Mouse (Mus musculus): ENCODE data around the gene Ubtf.
A peak's percentile ranks its signal among the peaks of the same experiment; 100 is the strongest.

The Ubtf gene

DNA sequence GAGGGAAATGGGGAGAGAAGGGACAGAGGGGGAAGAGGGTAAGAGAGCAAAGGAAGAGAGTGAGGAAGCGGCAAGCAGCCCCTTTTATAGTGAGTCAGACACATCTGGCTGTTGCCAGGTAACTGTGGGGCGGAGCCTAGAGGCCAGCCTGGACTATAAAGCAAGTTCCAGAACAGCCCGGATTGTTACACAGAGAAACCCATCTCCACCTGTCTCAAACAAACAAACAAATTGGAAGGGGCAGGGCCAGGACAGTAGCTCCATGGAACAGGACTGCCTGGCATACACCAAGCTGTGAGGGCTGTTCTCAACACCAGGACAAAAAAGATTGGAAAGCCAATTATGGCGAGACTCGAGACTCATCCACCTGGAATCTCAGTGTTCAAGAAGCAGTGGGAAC lies 27.4 kb upstream of the Ubtf start:
- DNase-seq (ENCODE audit: low read depth, low spot score), result peak; percentile 87

DNA sequence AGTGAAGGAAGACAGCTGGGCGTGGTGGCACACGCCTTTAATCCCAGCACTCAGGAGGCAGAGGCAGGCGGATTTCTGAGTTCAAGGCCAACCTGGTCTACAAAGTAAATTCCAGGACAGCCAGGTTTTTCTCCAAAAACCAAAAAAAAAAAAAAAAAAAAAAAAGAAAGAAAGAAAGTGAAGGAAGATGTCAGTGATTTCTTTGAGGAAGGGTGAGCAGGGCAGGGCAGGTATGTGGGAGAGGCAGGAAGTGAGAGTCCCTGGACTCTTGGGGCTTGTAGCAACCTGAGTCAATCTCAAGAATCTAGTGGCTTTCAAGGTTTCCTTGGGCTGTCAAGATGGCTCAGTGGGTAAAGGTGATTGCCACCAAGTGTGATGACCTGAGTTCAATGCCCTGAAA lies 24.9 kb upstream of the Ubtf start:
- DNase-seq (ENCODE audit: low read depth, low spot score), result peak; percentile 55

DNA sequence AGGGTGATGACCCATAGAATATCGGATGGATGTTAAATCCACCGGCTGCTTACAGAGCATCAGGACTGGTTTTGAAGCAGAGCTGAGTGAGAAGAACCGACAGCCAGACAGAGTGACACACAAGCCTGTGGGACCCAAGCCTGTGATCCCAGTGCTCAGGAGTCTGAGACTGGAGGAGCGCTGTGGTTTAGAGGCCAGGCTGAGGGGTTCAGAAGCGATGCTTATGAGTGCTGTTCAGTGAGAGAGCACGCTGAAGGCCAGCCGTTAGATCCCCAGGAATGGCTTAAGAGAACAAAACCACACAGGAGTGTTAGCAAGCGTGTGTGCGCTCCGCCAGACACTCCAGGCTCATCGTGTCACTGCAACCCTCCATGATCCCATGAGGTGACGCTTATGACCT lies 23.2 kb upstream of the Ubtf start:
- DNase-seq (ENCODE audit: low read depth, low spot score), result no peak

DNA sequence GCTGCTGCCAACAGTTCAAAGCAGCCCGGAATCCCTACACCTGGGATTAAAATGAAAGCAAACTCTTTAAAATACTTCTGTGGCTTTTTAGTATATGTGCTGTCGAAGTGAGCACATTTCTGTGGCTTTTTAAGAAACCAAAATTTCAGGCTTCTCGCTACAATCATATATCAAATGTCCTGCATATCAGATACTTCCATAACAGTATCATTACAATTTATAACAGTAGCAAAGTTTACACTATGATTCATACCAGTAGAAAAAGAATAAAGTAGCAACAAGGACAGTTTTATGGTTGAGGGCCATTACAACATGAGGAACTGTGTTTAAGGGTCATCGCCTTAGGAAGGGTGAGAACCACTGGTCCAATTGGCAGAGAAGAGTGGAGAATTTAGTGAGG lies 21.6 kb upstream of the Ubtf start:
- DNase-seq (ENCODE audit: low read depth, low spot score), result no peak

DNA sequence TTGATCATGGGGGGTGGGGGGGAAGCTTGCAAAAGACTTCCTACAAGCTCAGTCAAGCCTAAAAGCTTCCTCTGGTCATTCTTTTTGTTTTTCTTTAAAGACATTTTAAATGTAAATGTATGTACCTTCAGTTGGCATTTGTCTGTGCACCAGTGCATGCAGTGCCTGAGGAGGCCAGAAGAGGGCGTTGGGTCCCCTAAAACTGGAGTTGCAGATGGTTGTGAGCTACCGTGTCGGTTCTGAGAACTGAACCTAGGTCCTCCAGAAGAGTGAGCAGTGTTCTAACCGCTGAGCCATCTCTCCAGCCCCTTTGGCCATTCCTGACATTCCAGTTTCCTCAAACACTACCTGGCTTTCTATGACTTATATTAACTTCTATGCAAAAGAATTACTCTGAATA lies 20.1 kb upstream of the Ubtf start:
- peak; percentile 88 for DNase-seq (ENCODE audit: low read depth, low spot score)

DNA sequence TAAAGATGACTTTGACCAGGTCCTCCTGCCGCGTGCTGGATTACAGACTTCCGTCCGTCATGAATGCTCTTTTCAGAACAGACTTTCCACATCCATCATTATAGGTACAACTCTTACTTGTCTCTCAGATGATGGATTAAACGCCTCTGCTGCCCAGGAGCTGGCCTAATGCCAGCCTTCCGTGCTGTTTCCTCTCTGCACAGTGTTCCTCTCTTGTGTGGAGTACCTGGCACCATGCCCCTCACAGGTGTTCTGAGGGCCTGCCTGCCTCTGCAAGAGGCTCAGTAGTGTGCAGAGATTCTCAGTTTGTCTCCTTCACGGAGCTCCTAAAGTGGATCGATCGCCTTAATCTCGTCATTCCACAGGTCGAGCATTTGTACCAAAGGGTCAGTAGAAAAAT lies 19.7 kb upstream of the Ubtf start:
- no peak for DNase-seq (ENCODE audit: low read depth, low spot score)

DNA sequence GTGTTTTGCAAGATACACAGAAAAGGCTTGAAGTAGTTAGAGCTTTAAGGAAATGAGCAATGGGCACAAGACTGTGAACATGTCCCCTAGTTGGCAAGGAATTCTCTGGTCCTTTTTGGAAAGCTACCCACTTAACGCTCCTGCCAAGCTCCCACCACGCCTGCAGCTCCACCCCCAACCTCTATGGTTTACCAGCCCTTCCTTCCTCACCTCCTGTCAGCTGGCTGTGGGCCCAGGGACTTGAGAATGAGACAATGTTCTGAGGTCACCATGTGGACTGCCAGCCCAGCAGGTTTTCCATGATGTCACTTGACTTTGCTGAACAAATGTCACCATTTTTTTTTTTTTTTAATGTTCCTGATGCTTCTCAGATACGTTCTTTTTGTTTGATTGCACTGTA lies 19.0 kb upstream of the Ubtf start:
- no peak for DNase-seq (ENCODE audit: low read depth, low spot score)

DNA sequence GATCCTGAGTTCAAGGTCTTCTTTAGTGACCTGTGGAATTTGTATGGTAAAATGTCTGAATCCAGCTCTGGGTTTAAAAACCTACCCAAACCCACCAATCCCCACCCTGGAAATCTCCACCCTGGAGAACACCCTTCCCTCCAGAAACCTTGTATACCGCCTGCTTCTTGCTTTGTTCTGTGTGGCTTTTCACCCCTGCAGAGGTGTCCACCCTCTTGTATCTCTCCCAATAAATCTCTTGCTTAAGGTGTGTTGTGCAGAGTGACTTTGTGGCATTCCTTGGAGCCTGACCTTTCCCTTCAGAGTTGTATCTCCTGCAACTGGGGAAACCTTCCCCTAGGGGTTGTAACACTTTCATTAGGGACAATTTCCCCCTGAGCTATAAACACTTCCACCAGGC lies 18.4 kb upstream of the Ubtf start:
- DNase-seq (ENCODE audit: low read depth, low spot score), result peak; percentile 71

DNA sequence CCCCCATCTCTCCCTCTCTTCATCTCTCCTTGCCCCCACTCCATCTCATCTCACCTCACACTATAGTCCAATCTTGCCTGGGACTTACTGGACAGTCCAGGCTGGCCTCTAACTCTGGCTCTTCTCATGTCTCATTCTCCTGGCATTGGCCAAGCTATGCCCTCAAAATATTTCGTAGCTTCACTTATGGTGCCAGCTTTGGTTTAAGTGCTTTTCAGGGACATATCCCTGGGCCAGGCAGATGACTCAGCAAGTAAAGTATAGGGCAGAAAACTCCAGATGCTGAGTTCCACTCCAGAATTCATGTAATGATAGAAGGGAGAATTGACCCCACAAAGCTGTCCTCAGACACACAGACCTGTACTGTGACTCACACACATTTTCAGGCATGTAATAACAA lies 16.6 kb upstream of the Ubtf start:
- DNase-seq (ENCODE audit: low read depth, low spot score), result no peak

DNA sequence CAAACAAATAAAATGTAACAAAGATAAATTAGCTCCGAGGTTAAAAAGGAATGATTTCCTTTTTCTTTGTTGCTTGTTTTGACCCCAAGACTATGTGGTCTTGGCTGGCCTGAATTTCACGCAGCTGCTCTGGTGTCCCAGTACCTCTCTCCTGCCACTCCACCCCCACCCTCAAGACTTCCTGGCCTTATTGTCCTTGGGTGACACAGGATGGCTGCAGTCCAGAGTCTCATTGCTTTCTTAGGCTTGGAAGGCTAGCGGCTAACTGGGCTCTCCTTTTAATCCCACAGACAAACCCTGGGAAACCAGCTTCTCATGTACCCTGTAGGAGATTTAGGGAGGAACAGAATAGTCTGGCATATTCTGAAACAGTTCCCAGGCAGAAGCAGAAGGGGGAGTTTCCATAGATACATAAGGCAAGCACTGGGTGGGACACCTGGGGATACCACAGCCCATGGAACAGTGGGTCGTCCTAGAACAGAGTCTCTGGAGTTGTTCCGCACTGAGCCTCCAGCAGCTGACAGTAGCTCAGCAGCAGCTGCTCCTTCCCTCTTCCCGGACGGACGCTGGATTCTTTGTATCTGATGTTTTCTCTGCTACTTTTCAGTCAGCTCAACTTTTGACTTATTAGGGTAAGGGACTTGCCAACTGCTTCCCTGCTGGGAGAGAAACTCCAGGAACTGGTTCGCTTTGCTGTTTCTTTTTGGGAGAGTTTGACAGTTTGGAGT lies 15.6 kb upstream of the Ubtf start:
- DNase-seq (ENCODE audit: low read depth, low spot score), result peak; percentile 34

DNA sequence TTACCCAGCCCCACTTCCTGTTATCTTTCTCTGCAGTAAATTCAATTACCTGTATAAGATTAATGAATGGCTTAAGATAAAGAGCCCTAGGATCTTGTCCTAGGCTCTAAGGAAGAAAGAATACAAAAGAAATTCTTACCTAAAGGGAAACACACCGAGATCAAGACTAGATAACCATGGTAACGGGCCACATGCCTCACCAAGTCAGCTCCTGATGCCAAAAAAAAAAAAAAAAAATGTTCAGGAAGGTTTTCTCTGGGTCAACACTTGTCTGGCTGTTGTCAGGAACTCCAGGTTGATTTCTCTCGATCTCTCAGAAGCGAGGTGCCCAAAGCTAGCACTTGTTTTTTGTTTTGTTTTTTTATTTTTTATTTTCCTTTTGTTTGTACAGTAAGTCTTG lies 14.5 kb upstream of the Ubtf start:
- DNase-seq (ENCODE audit: low read depth, low spot score), result peak; percentile 85

DNA sequence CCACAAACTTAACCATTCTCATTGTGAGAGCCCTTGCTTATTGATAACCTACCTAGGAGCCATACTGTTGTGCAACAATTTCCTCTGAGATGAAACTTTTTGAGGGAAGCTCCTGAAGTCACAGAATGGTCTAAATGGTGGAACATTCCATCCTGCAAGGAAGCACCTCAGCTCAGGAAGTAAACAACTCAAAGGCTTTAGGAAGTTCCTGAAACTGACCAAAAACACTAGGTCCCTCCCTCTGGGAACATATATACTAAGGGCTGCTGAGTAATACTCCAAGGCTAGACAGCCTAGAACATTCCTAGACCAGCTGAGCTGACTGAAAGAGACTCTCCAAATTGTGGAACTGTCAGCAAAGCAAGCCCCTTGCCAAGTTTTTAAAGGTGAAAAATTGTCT lies 13.5 kb upstream of the Ubtf start:
- peak; percentile 68 for DNase-seq (ENCODE audit: low read depth, low spot score)

DNA sequence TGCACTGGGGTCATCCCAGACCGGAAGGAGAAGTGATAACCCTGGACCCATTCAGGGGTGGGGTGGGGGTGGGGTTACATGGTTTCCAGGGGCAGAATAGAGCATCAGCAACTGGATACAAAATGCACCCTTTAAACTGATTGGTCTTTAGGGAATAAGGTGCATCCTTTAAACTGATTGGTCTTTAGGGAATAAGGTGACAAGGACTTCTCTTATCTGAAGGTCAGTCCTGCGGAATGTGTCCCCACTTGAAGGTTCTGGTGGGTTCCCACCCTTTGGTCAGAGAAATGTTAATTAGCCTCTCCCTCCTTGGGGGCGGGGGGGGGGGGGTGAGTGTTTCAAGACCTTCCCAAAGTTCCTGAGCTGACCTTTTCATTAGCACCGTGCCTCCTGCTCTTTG lies 12.3 kb upstream of the Ubtf start:
- peak; percentile 92 for DNase-seq (ENCODE audit: low read depth, low spot score)

DNA sequence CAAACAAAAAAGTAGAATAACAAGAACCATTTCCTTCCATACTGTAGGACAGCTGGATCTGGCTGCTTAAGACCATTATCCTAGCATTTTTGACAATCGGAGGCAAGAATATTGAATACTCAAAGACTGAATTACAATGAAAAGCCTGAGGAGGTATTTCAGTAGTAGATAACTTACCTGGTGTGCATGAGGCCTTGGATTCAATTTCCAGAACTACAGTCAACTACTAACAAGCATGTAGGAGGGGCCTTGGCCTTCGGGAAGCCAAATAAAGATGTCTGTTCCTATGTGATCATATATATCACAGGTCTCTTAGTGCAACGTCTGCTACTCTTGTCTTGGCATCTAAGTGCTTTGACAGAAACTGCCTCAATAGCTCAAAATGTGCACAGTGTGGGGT lies 10.5 kb upstream of the Ubtf start:
- peak; percentile 77 for DNase-seq (ENCODE audit: low read depth, low spot score)

DNA sequence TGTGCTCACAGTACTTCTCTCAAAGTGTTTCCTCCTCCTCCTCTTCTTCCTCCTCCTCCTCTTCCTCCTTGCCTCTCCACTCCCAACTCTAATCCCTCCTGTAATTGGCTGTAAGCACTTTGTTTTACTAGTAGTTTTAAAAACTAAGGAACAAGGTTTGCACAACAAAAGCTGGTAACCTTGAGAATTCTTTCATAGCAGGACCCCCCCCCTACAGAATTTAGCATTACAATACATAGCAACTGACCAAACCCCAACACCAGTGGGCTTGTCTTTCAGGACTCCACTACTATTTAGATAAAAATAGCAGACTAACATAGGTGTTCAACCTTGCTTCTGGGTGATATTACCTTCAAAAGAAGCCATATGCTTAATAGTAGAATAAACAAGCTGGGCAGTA lies 10.0 kb upstream of the Ubtf start:
- DNase-seq (ENCODE audit: low read depth, low spot score), result peak; percentile 94

DNA sequence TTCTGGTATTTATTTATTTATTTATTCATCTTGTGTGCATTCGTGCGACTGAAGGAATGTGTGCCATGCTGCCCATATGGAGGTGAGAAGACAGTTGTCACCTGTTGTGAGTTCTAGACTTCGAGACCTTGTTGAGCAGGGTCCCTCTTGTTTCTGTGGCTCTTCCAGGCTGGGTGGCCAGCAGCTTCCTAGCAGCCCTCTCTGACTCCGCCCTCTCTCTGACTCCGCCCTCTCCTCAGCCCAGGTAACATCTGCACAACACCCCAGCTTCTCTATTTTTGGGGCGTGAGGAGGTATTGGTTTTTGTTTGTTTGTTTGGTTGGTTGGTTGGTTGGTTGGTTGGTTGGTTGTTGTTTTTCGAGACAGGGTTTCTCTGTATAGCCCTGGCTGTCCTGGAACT lies 8.3 kb upstream of the Ubtf start:
- peak; percentile 61 for DNase-seq (ENCODE audit: low read depth, low spot score)

DNA sequence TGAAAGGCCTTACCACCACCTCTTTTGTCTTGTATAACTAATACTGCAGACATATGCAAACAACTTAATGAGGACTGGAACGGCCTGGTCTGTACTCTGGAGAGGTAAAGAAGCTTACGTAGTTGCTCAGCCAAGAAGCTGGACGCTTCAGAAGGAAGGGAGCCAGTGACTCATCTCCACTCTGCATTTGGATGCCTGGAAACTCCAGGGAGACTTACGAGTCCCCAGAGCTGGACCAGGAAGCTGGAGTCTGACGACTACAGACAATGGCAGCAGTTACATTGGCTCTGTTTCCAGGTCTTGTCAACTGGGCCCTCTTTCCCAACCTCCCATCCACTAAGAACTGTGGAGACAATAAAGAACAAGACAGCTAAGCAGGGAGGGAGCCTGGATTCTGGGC lies 7.7 kb upstream of the Ubtf start:
- DNase-seq (ENCODE audit: low read depth, low spot score), result peak; percentile 49

DNA sequence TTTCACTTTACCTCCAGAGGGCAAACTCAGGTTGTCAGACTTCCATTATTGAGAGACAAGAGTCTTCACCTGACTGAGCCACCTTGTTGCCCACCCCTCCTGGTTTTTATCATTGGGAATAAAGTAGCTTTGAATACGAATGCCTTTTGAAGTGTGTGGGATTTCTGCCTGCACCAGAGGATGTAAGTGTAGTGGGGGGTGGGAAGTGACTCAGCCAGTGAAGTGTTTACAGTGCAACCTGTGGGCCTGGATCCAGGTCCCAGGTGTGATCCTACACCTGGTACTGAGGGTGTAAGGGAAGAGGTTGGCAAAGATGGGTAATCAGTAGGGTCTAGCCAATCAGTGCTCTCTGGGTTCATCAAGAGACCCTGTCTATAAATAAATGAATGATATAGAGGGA lies 4.0 kb upstream of the Ubtf start:
- no peak for DNase-seq (ENCODE audit: low read depth, low spot score)

DNA sequence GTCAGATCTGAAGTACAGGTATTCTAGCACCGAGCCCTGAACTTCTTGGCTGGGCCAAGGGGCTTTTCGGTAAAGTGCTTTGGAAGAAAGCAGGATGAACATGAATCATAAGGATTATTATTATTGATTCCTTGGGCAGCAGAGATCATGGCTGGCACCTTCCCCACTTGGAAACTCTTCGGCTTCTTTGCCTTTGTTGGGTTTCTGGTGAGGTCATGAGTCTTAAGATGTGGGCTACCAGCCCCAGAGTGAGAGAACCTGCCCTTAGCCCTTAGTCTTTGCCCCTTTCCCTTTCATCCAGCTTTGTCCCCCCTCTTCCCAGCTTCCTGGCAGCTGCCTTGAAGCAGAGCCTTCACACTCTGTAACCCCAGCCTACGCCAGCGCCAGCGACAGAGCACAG lies 2.4 kb upstream of the Ubtf start:
- DNase-seq (ENCODE audit: low read depth, low spot score), result no peak

DNA sequence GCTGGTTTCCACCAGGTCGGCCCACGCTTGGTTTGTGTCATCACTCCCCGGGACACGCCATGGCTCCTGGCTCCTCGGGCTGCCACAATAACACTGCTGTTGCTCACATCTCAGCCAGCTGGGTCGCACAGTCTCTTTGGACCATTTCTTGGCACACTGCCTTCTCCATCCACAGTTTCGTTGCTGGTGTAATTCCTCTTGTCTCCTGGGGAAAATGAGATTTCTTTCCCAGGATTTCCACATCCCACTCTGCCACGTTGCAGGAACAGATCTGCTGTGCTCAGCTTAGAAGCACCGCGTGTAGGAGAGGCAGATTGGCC lies 1.1 kb upstream of the Ubtf start:
- peak; percentile 68 for DNase-seq (ENCODE audit: low read depth, low spot score)

DNA sequence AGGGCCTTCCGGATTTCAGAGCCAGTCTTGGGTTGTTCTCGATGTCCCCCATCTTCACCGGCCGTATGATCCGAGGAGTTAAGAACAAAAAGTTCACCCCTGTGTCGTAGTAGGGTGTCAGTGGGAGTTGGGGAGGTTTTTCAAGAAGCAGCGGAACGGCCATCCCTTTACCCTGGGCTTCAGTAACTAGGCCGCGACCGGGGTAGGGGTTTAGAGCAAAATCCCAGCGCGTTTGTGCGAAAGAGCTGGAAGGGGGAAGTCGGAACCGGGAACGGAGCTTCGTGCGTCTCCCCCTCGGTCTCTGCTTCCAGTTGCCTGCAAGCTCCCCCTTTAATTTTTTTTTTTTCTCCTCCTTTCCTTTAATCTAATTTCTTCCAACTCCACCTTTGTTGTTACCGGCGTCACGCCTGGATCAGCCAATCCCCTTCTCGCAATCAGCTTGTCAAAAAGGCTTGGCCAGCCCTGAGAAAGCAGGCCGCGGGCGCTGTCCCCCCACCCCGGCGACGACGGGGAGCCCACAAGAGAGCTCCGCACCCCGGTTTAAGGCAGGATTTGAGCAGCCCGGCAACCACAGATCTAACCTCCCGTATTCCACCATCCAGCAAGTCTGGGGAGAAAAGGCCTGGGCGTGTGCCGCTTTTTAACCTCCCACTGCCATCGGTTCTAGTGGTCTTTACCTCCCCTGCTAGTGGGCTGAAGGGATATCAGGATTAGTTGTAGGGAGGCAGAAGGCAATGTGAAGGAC lies 571 bp upstream of the Ubtf start:
- DNase-seq (ENCODE audit: low read depth, low spot score), result peak; percentile 84

DNA sequence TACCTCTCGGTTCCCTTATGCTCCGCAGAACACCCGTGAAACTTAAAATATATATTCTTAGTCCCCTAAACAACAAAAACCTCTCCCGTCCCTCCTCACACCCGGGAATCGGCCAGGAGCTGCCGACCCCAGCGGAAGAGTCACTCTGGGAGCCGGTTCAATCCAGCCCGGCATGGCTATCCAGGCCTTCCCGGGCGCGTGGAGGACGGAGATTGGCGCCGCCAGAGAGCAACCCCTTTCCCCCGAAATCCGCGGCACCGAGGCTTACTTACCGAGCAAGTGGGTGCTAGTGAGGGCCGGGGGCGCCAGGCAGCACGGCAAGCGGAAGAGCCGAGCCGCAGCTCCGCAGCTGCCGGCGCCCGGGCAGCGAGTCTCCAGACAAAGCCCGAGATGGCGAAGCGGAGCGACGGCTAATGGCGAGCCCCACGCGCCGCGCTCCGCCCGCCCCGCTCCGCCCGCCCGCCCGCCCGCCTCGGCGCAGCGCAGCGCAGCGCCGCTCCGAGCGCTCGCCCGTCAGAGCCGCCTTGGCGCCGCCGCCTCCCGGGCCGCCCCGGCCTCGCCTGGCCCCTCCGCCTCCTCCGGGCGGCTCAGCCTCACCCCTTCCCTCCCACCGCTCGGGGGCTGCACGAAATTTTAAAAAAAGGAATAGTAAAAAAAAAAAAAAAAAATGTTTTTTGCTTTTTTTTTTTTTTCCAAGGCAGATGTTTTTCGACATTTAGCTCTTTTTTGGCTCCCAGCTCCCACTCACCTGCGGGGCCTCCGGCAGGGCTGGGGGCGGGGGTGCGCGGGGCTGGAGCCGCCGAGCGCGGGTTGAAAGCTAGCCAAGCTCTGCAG lies 749 bp downstream of the Ubtf start:
- peak; percentile 61 for DNase-seq (ENCODE audit: low read depth, low spot score)
